Mouse (Mus musculus) cerebellum, adult 2 months (tissue): ENCODE results near the gene Ank3. TPM values are rescaled to one million over a fixed set of nuclear protein-coding genes. Genes with fewer than 3 reads are reported as not detected.

Source experiments
- DNase-seq, 2 experiments: peaks; one replicate each; pipeline ENCODE4 v3.0.0; 2021
- H3K27ac ChIP-seq: fragments of 200-500 bp; 2 replicates; pipeline ENCODE4 v1.5.1; 2012; ENCODE audit warnings: low read length, control low read depth, inconsistent platforms; ENCODE audit not compliant: insufficient read depth
- H3K27me3 ChIP-seq: fragments of 200-500 bp; 2 replicates; pipeline ENCODE4 v1.6.1; 2012; ENCODE audit warnings: inconsistent platforms, mild to moderate bottlenecking, low read length, moderate library complexity; ENCODE audit not compliant: control insufficient read depth, insufficient read depth
- H3K4me1 ChIP-seq: fragments of 200-500 bp; 2 replicates; pipeline ENCODE4 v1.6.1; 2011; ENCODE audit warnings: low read length; ENCODE audit not compliant: control insufficient read depth, insufficient read depth
- H3K4me3 ChIP-seq: fragments of 200-500 bp; replicated peaks from 2 replicates; pipeline ENCODE3; 2011; ENCODE audit warnings: mild to moderate bottlenecking, low read depth, low read length, control low read depth; ENCODE audit not compliant: insufficient read depth
- CTCF ChIP-seq: fragments of 200-500 bp; IDR thresholded peaks from 2 replicates; pipeline ENCODE4 v1.5.1; 2011; ENCODE audit warnings: low read depth, mild to moderate bottlenecking, control low read depth, low read length, moderate library complexity, borderline replicate concordance; ENCODE audit not compliant: insufficient read depth
- POLR2A ChIP-seq: fragments of 200-500 bp; IDR thresholded peaks from 2 replicates; pipeline ENCODE4 v1.6.1; 2011; ENCODE audit warnings: low read length, control low read depth, borderline replicate concordance; ENCODE audit not compliant: insufficient read depth
- WGBS: fragments of 180-500 bp; shearing (Covaris S2); methylation state at CpG from one replicate; pipeline ENCODE4 v1.1.7; 2018; 5-methylcytosine and 5-hydroxymethylcytosine counted together
- polyA plus RNA-seq: library from polyadenylated mRNA; depleted of rRNA; stranded (reverse); fragments of >200 nt; gene quantifications from 2 replicates; pipeline ENCODE4 v1.2.3, GENCODE M21; 2012

Gene Ank3
- polyA plus RNA-seq, 1 experiment: 239 TPM

- Histone ChIP-seq H3K27ac (no peak overlapping the region), H3K27me3 (no peaks in the 10 kb centered on the region), H3K4me3 (no peak overlapping the region), H3K4me1 (peaks cover 18% of the 10 kb centered on the region; the same call in 1 of the 2 replicates)
- DNase-seq: no peak
- TF ChIP-seq POLR2A (no peak), CTCF (no peak)
- 50% methylated on average over 11 of the region's 11 CpGs for WGBS
Measured at GRCm38 (mm10) chr10:69583874-69584481, 185.4 kb downstream of the Ank3 start.

- peaks cover 18% of the 10 kb centered on the region; the same call in 1 of the 2 replicates for H3K4me1 ChIP-seq
- no peak for TF ChIP-seq CTCF
- no peak for TF ChIP-seq POLR2A
- no peaks in the 10 kb centered on the region for H3K27me3 ChIP-seq
- 76% methylated on average over 5 of the region's 5 CpGs for WGBS
- H3K4me3 ChIP-seq: no peak overlapping the region
- H3K27ac ChIP-seq: no peak overlapping the region
- no peak for DNase-seq
Measured at GRCm38 (mm10) chr10:69584566-69584965, 186.0 kb downstream of the Ank3 start.

GRCm38 (mm10) chr10:69585271-69585670 lies 186.7 kb downstream of the Ank3 start:
- H3K27ac ChIP-seq: no peak overlapping the region
- TF ChIP-seq POLR2A: no peak
- TF ChIP-seq CTCF: no peak
- no peak for DNase-seq
- peaks cover 15% of the 10 kb centered on the region; the same call in 1 of the 2 replicates for H3K4me1 ChIP-seq
- H3K4me3 ChIP-seq: no peak overlapping the region
- 91% methylated on average over 3 of the region's 3 CpGs for whole genome bisulfite sequencing
- H3K27me3 ChIP-seq: no peaks in the 10 kb centered on the region

GRCm38 (mm10) chr10:69594186-69595131 lies 195.9 kb downstream of the Ank3 start:
- Histone ChIP-seq H3K27me3 (no peaks in the 10 kb centered on the region), H3K4me3 (peak overlapping the region; percentile 72), H3K27ac (peak overlapping the region; percentile 71), H3K4me1 (peaks cover 3% of the 10 kb centered on the region; the same call in 1 of the 2 replicates)
- no peak for TF ChIP-seq CTCF
- no peak for TF ChIP-seq POLR2A
- WGBS: 15% methylated on average over 15 of the region's 15 CpGs
- peak; percentile 90 to 91 for DNase-seq

GRCm38 (mm10) chr10:69595487-69595886 lies 196.9 kb downstream of the Ank3 start:
- H3K4me3 ChIP-seq: no peak overlapping the region
- no peak for TF ChIP-seq CTCF
- no peak for TF ChIP-seq POLR2A
- H3K27me3 ChIP-seq: no peaks in the 10 kb centered on the region
- peaks cover 3% of the 10 kb centered on the region; the same call in 1 of the 2 replicates for H3K4me1 ChIP-seq
- 82% methylated on average over 5 of the region's 5 CpGs for WGBS
- DNase-seq: no peak
- H3K27ac ChIP-seq: no peak overlapping the region

GRCm38 (mm10) chr10:69601471-69601870 lies 202.9 kb downstream of the Ank3 start:
- WGBS: 85% methylated on average over 3 of the region's 3 CpGs
- TF ChIP-seq CTCF: no peak
- no peak for TF ChIP-seq POLR2A

GRCm38 (mm10) chr10:69602711-69603110 lies 204.1 kb downstream of the Ank3 start:
- H3K27ac ChIP-seq: no peak overlapping the region
- no peak for DNase-seq
- no peaks in the 10 kb centered on the region; the same call in 1 of the 2 replicates for H3K4me1 ChIP-seq
- no peak for TF ChIP-seq POLR2A
- no peak for TF ChIP-seq CTCF
- H3K4me3 ChIP-seq: no peak overlapping the region
- 86% methylated on average over 1 of the region's 1 CpGs for WGBS
- H3K27me3 ChIP-seq: no peaks in the 10 kb centered on the region

More at GRCm38 (mm10) chr10:69601471-69601870, 202.9 kb downstream of the Ank3 start:
- no peak for DNase-seq
- Histone ChIP-seq H3K27ac (no peak overlapping the region), H3K4me3 (no peak overlapping the region), H3K27me3 (no peaks in the 10 kb centered on the region), H3K4me1 (no peaks in the 10 kb centered on the region; the same call in 1 of the 2 replicates)

- no peak for DNase-seq
- no peaks in the 10 kb centered on the region; the same call in 1 of the 2 replicates for H3K4me1 ChIP-seq
- 85% methylated on average over 6 of the region's 6 CpGs for WGBS
- H3K27me3 ChIP-seq: no peaks in the 10 kb centered on the region
- no peak overlapping the region for H3K4me3 ChIP-seq
- no peak overlapping the region for H3K27ac ChIP-seq
- TF ChIP-seq CTCF: no peak
- no peak for TF ChIP-seq POLR2A
Measured at GRCm38 (mm10) chr10:69604609-69605008, 206.0 kb downstream of the Ank3 start.
